Mouse (Mus musculus): ENCODE measurements around the gene Fcrl1. TPM values are rescaled to one million over a fixed set of nuclear protein-coding genes. Genes with fewer than 3 reads are reported as not detected.

Fcrl1 gene
- total and polyA plus RNA-seq, 2 experiments from 2014 or later, result 0.22 TPM; not detected in 1

GRCm38 (mm10) chr3:87381806-87382712, 5.9 kb downstream of the Fcrl1 start:
- no peak for TF ChIP-seq CTCF (IDR thresholded peaks at IDR 0.05)
- Histone ChIP-seq H3K9ac (replicated peaks; ENCODE audit: low read length, poor library complexity, severe bottlenecking) (no peak overlapping the region), H3K27ac (ENCODE audit: low read depth, low read length) (no peak overlapping the region), H3K27me3 (ENCODE audit: insufficient read depth, low read length) (no peaks in the 10 kb centered on the region), H3K36me3 (ENCODE audit: insufficient read depth, low read length) (no peaks in the 10 kb centered on the region), H3K4me3 (ENCODE audit: low read depth, low read length) (no peak overlapping the region), H3K9me3 (ENCODE audit: low read length) (no peaks in the 10 kb centered on the region), H3K4me2 (ENCODE audit: low read depth, low read length, poor library complexity, severe bottlenecking) (no peak overlapping the region), H3K4me1 (ENCODE audit: insufficient read depth, low read length) (no peaks in the 10 kb centered on the region)
- WGBS, result 46% methylated on average over 6 of the region's 7 CpGs
- DNase-seq (ENCODE audit: low spot score) (no peak), ATAC-seq (ENCODE audit: low FRiP score) (no peak)

GRCm38 (mm10) chr3:87383308-87383707, 7.1 kb downstream of the Fcrl1 start:
- Histone ChIP-seq H3K9me3 (ENCODE audit: low read length) (no peaks in the 10 kb centered on the region), H3K36me3 (ENCODE audit: insufficient read depth, low read length) (no peaks in the 10 kb centered on the region), H3K4me3 (ENCODE audit: low read depth, low read length) (no peak overlapping the region), H3K4me1 (ENCODE audit: insufficient read depth, low read length) (no peaks in the 10 kb centered on the region), H3K27ac (ENCODE audit: low read depth, low read length) (no peak overlapping the region), H3K4me2 (ENCODE audit: low read depth, low read length, poor library complexity, severe bottlenecking) (no peak overlapping the region), H3K9ac (replicated peaks; ENCODE audit: low read length, poor library complexity, severe bottlenecking) (no peak overlapping the region), H3K27me3 (ENCODE audit: insufficient read depth, low read length) (no peaks in the 10 kb centered on the region)
- WGBS, result 94% methylated on average over 3 of the region's 3 CpGs
- DNase-seq (ENCODE audit: low spot score), result no peak
- no peak for ATAC-seq (ENCODE audit: low FRiP score)
- TF ChIP-seq CTCF (IDR thresholded peaks at IDR 0.05), result no peak

GRCm38 (mm10) chr3:87385105-87385504, 8.9 kb downstream of the Fcrl1 start:
- Histone ChIP-seq H3K36me3 (ENCODE audit: insufficient read depth, low read length) (no peaks in the 10 kb centered on the region), H3K4me2 (ENCODE audit: low read depth, low read length, poor library complexity, severe bottlenecking) (no peak overlapping the region), H3K4me3 (ENCODE audit: low read depth, low read length) (no peak overlapping the region), H3K27ac (ENCODE audit: low read depth, low read length) (no peak overlapping the region), H3K4me1 (ENCODE audit: insufficient read depth, low read length) (no peaks in the 10 kb centered on the region), H3K27me3 (ENCODE audit: insufficient read depth, low read length) (no peaks in the 10 kb centered on the region), H3K9me3 (ENCODE audit: low read length) (no peaks in the 10 kb centered on the region), H3K9ac (replicated peaks; ENCODE audit: low read length, poor library complexity, severe bottlenecking) (no peak overlapping the region)
- no peak for ATAC-seq (ENCODE audit: low FRiP score)
- WGBS, result 87% methylated on average over 9 of the region's 9 CpGs
- no peak for DNase-seq (ENCODE audit: low spot score)
- no peak for TF ChIP-seq CTCF (IDR thresholded peaks at IDR 0.05)

- no peak overlapping the region for H3K4me3 ChIP-seq (ENCODE audit: low read depth, low read length)
- DNase-seq (ENCODE audit: low spot score) (peak; percentile 3), ATAC-seq (ENCODE audit: low FRiP score) (no peak)
- H3K36me3 ChIP-seq (ENCODE audit: insufficient read depth, low read length), result no peaks in the 10 kb centered on the region
- no peaks in the 10 kb centered on the region for H3K27me3 ChIP-seq (ENCODE audit: insufficient read depth, low read length)
- H3K9me3 ChIP-seq (ENCODE audit: low read length), result no peaks in the 10 kb centered on the region
- no peak overlapping the region for H3K4me2 ChIP-seq (ENCODE audit: low read depth, low read length, poor library complexity, severe bottlenecking)
- no peak for TF ChIP-seq CTCF (IDR thresholded peaks at IDR 0.05)
- H3K9ac ChIP-seq (replicated peaks; ENCODE audit: low read length, poor library complexity, severe bottlenecking), result no peak overlapping the region
- WGBS, result 72% methylated on average over 1 of the region's 1 CpGs
- H3K27ac ChIP-seq (ENCODE audit: low read depth, low read length), result no peak overlapping the region
- no peaks in the 10 kb centered on the region for H3K4me1 ChIP-seq (ENCODE audit: insufficient read depth, low read length)
Observed at GRCm38 (mm10) chr3:87390935-87391334, 14.7 kb downstream of the Fcrl1 start.

GRCm38 (mm10) chr3:87398809-87399208, 22.6 kb downstream of the Fcrl1 start:
- 60% methylated on average over 4 of the region's 4 CpGs for WGBS
- Histone ChIP-seq H3K9me3 (ENCODE audit: low read length) (no peaks in the 10 kb centered on the region), H3K27me3 (ENCODE audit: insufficient read depth, low read length) (no peaks in the 10 kb centered on the region), H3K27ac (ENCODE audit: low read depth, low read length) (no peak overlapping the region), H3K4me1 (ENCODE audit: insufficient read depth, low read length) (no peaks in the 10 kb centered on the region), H3K4me3 (ENCODE audit: low read depth, low read length) (no peak overlapping the region), H3K9ac (replicated peaks; ENCODE audit: low read length, poor library complexity, severe bottlenecking) (no peak overlapping the region), H3K4me2 (ENCODE audit: low read depth, low read length, poor library complexity, severe bottlenecking) (no peak overlapping the region), H3K36me3 (ENCODE audit: insufficient read depth, low read length) (no peaks in the 10 kb centered on the region)
- TF ChIP-seq CTCF (IDR thresholded peaks at IDR 0.05), result no peak
- no peak for DNase-seq (ENCODE audit: low spot score)
- ATAC-seq (ENCODE audit: low FRiP score), result no peak

- WGBS, result 81% methylated on average over 4 of the region's 4 CpGs
Observed at GRCm38 (mm10) chr3:87399906-87400305, 23.7 kb downstream of the Fcrl1 start.

More at GRCm38 (mm10) chr3:87399906-87400305, 23.7 kb downstream of the Fcrl1 start:
- no peaks in the 10 kb centered on the region for H3K27me3 ChIP-seq (ENCODE audit: insufficient read depth, low read length)
- no peak overlapping the region for H3K9ac ChIP-seq (replicated peaks; ENCODE audit: low read length, poor library complexity, severe bottlenecking)
- H3K4me2 ChIP-seq (ENCODE audit: low read depth, low read length, poor library complexity, severe bottlenecking), result no peak overlapping the region
- no peak overlapping the region for H3K27ac ChIP-seq (ENCODE audit: low read depth, low read length)
- no peak for TF ChIP-seq CTCF (IDR thresholded peaks at IDR 0.05)
- no peaks in the 10 kb centered on the region for H3K36me3 ChIP-seq (ENCODE audit: insufficient read depth, low read length)
- ATAC-seq (ENCODE audit: low FRiP score) (no peak), DNase-seq (ENCODE audit: low spot score) (no peak)
- no peak overlapping the region for H3K4me3 ChIP-seq (ENCODE audit: low read depth, low read length)
- H3K4me1 ChIP-seq (ENCODE audit: insufficient read depth, low read length), result no peaks in the 10 kb centered on the region
- H3K9me3 ChIP-seq (ENCODE audit: low read length), result no peaks in the 10 kb centered on the region
